Mouse (Mus musculus): ENCODE results near the gene Il12b.
A peak's percentile ranks its signal among the peaks of the same experiment; 100 is the strongest.
"Not testable (repeated sequence)": the region's sequence is repeated elsewhere in the genome, so short reads cannot be mapped to it uniquely, and the experiment has no call there.

The Il12b gene

DNA sequence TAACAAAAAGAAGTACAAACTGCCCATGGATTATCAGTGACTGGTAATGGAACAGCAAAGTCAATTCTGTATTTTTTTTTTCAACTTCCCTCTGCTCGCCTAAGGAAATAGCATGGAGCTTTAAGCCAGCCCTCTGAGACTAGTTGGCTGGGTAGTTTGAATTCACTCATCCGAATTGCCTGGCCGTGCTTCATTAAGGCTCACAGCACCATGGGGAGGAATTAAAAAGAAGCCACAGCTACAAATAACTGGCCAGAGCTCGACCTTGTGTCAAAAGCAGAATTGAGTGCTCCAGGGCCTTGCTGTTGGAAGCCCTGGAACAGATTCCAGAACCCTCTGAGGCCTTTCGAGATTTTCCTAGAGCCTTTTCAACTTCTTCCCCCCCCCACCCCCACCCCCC lies 8.8 kb downstream of the Il12b start:
- no peak for DNase-seq (ENCODE audit: extremely low read depth, insufficient read length, low spot score)

DNA sequence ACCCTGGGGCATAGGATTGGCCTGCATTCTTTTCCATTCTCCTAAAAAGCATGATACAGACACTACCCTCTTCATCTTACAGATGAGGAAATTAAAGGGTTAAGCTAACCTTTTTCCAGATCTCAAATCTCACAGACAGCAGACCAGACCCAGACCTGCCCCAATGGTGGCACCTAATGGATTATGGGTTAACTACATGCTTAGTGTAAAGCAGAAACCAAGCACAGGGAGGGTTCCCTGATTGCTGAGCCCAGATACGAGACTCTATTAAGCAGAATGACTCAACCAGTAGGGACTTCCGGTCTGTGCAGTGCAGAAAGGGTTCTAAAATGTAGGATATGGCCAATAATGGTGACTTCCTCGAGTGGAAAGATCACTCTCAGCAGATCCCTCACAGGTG lies 10.6 kb downstream of the Il12b start:
- no peak for DNase-seq (ENCODE audit: extremely low read depth, insufficient read length, low spot score)

DNA sequence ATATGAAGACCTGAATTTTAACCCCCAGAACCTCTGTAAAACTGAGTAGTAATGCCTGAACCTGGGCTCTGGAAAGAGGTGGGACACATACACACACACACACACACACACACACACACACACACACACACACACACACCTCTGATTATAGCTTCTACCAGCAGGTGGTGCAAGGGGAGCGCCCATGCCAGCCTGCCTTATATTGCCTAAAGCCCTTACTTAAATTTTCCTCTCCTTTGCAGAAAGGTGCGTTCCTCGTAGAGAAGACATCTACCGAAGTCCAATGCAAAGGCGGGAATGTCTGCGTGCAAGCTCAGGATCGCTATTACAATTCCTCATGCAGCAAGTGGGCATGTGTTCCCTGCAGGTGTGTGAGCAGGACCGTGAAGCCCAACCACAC lies 12.4 kb downstream of the Il12b start:
- no peak for DNase-seq (ENCODE audit: extremely low read depth, insufficient read length, low spot score)

DNA sequence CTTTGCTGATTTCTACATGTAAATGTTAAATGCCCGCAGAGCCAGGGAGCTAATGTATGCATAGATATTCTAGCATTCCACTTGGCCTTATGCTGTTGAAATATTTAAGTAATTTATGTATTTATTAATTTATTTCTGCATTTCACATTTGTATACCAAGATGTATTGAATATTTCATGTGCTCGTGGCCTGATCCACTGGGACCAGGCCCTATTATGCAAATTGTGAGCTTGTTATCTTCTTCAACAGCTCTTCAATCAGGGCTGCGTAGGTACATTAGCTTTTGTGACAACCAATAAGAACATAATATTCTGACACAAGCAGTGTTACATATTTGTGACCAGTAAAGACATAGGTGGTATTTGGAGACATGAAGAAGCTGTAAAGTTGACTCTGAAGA lies 13.5 kb downstream of the Il12b start:
- no peak for DNase-seq (ENCODE audit: extremely low read depth, insufficient read length, low spot score)

DNA sequence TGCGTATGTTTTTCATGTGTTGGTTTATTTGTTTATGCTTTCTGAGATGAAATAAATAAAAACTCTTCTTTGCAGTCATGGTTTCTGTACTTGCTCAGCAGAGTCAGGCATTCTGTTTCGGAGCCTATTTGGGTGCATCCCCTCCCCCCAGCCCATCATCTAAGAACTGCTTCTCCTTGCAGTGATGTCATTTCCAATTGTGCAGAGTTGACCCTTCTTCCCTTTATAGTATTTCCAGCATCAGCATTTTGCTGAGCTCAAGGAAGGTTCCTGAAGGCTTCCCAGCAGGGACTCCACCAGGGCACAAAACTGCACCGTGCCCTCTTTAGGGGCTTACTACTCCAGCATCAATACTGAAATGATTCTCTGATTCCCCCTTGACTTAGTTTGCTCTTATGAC lies 14.7 kb downstream of the Il12b start:
- DNase-seq (ENCODE audit: extremely low read depth, insufficient read length, low spot score): no peak

DNA sequence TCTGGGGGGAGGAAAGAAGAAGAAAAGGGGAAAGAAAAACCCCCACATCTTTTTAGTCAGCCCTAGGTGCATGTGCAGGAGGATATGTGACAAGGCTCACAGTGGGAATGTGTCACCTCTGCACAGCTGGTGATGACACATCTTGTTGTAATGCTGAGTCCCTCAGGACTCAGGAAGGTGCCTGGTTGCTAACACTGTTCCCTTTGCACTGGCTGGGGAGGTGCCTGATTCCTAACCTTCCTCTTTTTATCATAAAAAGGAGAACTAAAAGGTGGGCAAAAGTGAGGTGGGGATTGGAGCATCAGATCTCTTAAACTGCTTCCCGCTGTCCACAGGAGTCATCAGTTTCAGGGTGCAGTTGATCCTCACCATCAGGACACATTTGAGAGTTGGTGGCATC lies 17.5 kb downstream of the Il12b start:
- DNase-seq (ENCODE audit: extremely low read depth, insufficient read length, low spot score): peak; percentile 31

DNA sequence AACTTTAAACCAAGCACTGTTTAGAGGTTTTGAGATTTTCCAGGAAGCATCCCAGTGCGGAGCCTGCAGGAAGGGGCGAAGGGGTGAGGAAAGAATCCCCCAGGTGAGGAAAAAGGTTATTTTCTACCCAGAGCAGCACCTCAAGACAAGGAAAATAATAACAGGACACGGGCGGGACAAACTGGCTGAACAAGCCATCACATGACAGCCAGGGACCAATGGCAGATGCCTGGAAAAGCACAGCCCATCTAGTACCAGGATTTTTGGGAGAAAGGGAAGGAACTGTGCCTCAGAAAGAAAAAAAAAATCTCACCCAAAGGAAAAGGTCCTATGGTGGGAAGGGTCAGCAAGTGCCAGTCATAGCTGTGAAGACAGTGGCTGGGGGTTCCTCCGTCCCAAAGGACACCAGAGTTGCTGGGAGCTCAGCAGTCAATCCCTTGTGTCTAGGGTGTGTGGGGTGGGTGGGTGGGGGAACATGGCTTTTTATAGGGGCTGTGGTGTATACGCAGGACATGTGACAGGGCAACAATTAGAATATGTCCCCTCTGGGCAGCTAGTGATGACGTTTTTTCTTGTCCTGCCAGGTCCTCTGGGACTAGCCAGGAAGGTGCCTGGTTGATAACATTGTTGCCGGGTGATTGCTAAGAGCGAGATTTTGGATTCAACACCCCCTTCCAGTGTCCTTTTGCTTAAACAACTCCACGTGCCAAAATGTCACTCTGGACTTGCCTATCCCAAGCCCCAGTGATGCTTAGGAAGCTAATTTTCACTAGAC lies 22.7 kb downstream of the Il12b start:
- no peak for DNase-seq (ENCODE audit: extremely low read depth, insufficient read length, low spot score)

DNA sequence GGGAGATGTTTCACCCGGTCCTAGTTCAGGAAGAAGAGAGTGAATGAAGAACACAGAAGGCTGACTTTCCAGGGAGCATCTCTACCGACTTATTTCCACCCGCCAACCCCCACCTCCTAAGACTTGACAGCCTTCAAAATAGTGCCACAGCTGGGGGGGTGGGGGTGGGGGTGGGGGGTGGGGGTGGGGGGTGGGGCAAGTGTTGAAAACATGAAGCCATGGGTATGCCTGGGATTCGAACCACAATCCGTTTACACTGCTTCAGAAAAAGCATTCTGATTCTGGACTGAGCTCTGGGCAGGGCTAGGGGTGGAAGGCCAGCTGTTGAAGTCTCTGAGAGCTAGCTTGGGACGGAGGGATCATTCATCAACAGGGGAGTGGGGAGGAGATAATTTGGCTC lies 23.4 kb downstream of the Il12b start:
- no peak for DNase-seq (ENCODE audit: extremely low read depth, insufficient read length, low spot score)

DNA sequence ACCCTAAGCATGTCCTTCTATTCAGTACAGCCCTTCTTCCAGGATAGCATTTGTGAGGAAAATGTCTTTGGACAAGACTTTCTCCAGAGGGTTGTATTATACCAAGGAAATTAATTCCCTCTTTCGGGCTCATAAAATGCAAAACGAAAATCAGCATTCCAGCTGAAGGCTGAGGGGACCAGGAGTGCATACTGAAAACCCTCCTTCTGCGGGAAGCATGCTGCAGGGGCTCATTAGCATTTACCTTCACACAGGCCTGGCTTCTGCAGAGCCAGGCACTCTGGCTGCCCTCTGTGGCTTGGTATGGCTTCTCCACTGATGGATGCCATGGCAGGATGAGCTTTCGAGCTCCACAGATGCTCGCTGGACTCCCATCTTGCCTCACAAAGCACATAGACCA lies 24.1 kb downstream of the Il12b start:
- DNase-seq (ENCODE audit: extremely low read depth, insufficient read length, low spot score): no peak

DNA sequence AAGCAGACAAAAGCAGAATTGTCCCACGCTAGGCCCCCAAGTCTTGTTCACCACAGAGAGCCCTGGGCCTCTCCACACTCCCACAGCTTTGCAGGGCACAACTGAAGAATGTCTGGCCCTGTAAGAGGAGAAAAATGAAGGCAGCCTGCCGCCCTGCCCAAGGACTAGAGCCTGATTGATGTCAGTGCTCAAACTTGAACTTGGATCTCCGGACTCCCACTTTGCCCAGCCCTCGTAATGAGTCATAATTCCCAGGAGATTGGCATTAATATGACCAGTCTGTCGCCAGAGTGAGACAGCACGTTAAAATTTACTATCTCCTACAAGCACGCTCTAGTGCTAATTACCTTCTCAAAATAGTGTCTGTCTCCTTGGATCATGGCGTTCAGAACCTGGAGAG lies 25.1 kb downstream of the Il12b start:
- peak; percentile 32 for DNase-seq (ENCODE audit: extremely low read depth, insufficient read length, low spot score)

DNA sequence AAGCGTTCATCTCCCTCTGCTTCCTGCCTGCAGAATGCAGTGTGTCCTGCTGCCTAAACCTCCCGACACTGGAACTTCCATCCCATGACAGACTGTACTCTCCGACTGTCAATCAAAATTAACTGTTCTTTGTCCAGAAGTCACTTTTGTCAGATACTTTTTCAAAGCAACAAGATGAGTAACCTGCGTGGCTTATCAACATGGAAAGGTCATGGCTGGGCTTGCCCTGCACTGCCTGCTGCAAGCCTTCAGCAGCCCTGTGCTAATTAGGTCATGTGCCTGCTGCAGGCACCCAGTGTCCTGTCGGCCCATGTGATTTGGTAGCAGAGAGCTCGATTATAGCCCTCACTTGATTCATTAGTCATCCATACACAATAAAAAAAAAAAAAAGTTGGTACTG lies 25.8 kb downstream of the Il12b start:
- no peak for DNase-seq (ENCODE audit: extremely low read depth, insufficient read length, low spot score)

DNA sequence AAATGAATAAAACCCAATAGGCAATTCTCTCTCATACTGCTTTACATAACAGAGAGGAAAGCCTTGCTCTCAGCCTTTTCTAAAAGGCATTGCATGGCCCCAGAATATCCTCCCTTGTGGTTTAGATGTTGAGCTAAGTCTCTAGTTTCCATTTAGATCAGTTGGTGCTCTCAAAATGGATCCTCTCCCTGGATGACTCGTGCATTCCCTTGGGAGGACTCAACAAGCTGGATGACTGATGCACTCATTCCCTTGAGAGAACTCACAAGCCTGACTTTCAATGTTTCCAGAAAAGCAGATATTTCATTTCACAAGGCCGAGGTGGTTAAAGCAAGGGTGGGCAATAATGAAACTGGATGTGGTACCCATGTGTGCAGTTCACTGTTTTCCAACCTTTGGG lies 28.1 kb downstream of the Il12b start:
- peak; percentile 33 for DNase-seq (ENCODE audit: extremely low read depth, insufficient read length, low spot score)

DNA sequence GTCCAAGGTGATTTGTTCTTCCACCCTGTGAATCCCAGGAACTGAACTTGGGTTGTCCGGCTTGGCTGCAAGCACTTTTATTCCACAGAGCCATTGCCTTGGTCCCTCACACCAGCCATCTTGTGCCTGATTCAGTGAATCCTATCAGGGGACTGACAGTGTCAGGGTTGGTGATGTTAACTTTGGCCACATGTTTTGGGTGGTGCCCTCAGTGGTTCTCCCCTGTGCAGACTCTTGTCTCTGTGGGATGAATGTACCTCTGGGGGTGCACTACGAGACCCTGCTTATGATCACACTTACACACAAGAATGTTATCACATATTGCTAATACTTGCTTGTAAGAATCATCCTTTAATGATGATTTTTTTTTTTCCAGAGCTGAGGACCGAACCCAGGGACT lies 30.2 kb downstream of the Il12b start:
- no peak for DNase-seq (ENCODE audit: extremely low read depth, insufficient read length, low spot score)

DNA sequence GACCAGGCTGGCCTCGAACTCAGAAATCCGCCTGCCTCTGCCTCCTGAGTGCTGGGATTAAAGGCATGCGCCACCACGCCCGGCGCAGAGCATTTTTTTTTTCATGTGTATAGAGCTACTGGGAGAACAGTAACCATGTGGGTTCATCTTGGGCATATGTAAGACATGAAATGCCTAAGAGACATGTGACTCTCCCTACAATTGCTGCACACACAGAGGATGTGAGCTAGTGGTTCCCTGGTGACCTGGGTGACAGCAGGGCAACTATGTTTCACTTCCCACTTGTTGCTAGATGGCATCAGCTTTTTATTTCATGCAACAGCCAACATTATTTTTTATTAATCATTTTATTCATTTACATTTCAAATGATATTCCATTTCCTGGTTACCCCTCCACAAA lies 37.9 kb downstream of the Il12b start:
- DNase-seq (ENCODE audit: extremely low read depth, insufficient read length, low spot score): no peak

DNA sequence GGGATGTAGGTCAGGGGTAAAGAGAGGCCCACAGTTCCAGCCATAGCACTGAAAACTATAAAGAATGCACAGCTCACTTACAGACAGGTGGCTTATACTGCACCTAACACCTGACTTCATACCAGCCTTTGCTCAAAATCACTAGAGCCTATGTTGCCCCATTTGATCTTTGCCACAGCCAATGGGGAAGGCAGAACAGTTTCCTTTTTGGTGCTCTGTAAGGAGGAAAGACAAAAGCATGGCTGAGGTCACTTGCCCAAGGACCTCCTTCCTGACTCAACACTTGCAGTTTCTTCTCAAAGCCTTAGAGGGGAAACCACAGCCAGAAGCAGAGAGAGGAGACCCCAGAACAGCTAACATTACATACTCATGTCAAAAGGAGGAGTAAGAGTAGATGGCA lies 51.2 kb downstream of the Il12b start:
- no peak for DNase-seq (ENCODE audit: extremely low read depth, insufficient read length, low spot score)

DNA sequence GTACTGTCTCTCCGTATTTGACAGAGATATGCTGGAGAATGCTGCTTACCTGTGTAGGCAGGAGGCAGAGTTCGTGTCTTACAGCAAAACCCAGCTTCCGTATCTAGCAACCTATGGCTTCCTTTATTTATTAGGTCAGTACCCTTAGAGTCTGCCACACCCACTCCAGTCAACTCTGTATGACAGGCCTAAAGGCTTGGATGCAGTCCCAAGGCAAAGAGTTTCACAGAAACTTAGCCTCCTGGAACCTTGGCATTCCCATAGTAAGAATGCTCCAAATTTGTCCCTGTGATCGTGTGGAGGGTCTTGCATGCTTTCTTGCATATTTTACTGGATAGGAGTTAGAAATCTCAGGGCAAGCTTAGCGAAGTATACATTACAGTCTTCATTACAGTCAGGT lies 52.2 kb downstream of the Il12b start:
- DNase-seq (ENCODE audit: extremely low read depth, insufficient read length, low spot score): not testable (repeated sequence)

DNA sequence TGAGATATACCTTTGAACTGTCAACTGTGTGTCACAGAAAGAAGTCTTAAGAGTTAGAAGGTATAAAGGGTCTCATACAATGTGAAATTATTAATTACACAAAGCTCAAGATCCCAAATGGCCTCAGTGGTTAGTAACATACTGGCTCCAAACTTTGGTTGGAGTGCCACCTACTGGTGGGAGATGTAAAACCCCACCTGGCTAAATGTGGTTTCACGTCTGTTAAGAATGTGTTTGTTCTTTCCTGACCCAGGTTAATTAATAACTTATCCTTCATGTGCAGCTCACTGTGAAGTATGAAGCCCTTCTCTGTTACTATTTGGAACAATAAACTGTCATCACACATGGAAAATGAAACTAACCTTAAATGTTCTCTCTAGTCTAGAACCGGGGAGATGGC lies 53.6 kb downstream of the Il12b start:
- no peak for DNase-seq (ENCODE audit: extremely low read depth, insufficient read length, low spot score)

DNA sequence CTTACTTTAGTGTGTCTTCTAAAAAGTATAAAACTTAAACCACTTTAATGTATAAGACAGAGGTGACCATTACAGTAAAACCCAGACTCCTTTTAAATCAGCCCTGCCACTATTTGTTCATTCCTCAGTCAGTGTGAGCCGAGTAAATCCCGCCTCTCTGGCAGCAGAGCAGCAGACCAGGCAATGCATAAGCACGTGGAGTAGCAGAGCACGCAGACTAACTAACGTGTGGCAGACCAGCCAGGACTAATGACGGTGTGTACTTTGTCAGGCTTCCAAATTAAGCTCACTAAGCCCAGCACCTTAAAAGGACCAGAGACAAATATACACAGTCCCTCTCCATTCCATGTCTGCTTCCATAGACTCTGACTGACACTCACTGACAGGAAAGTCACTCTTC lies 61.6 kb downstream of the Il12b start:
- DNase-seq (ENCODE audit: extremely low read depth, insufficient read length, low spot score): no peak
